Mouse (Mus musculus): ENCODE results near the gene Nabp2. TPM values are rescaled to one million over a fixed set of nuclear protein-coding genes. Genes with fewer than 3 reads are reported as not detected.

The Nabp2 gene
- total and polyA plus RNA-seq, 3 experiments: 40.3 to 123 (median 43.7) TPM

DNA sequence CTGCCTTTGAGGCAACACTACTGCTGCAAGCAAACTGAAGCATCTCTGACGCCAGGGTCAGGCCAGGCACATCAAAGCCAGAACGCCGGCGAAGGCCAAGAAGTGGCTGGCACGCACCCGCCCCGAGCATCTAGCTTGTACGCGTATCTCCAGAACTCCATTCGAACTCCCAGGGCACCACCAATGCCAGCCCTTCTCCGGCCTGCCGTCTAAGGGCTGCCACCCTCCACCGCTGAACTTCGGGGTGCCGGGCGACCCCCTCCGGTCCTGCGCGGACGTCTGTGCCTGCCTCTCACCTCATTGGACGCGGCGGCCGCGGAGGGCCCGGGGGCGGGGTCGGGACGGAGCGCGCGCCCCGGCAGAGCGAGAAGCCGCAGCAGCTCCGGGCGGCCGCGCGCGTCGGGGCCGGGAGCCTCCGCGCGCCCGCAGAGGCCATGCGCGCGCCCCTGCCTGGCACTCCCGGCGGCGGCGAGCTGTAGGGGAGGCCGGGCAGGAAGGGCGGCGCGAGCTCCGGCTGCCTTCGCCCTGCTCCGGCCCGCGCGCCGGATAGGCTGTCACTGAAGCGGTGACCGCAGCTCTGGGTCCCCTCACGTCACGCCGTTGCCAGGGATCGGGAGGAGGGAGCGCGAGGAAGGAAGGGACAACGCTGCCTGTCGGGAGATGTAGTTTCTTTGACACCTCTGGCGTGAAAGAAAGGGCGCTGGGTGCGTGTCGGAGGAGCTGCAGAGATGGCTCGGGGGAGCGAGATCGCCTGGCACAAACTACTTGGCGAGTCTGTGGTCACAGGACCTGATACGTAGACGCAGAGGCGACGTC is 42.7 kb downstream of the Nabp2 start, which contains the start of gene Coq10a (continued):
- peak; percentile 72 for TF ChIP-seq TCF12 (IDR thresholded peaks at IDR 0.05; ENCODE audit: low read depth, low read length)
- no peak for TF ChIP-seq RAD21 (IDR thresholded peaks at IDR 0.05; ENCODE audit: low read depth, low read length)
- TF ChIP-seq MAX (IDR thresholded peaks at IDR 0.05; ENCODE audit: low read length): peak; percentile 61
- no peak; the same call in 1 of the 2 replicates for TF ChIP-seq POLR2AphosphoS2 (IDR thresholded peaks at IDR 0.05; ENCODE audit: low read depth, low read length)
- no peak for TF ChIP-seq JUN (IDR thresholded peaks at IDR 0.05; ENCODE audit: insufficient read depth, low read depth, low read length)
- TF ChIP-seq ZC3H11A (IDR thresholded peaks at IDR 0.05; ENCODE audit: low read depth, low read length): no peak
- TF ChIP-seq MAFK (IDR thresholded peaks at IDR 0.05; ENCODE audit: insufficient replicate concordance, low read length): no peak

DNA sequence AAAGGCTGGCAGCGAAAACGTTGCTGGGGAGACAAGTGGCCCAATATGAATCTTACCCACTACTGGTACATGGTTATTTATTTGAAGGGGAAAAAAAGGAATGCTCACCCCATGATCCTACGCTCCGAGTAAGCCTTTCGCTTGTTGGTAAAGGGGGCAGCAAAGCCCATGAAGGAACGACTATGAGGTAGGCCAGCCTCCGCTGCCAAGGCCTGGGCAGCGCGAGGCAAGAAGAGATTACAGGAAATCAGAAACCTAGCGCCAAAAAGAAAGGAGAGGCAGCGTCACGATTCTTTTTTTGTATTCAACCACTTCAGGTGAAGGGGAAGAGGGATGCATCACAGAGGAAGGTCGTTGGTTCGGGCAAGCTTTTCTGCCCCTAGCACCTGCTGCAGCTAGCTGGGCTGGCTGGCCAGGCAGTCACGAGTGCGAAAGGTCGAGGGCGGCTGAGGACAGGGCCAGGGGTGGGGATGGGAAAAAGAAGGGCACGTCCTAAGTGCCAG is 43.3 kb downstream of the Nabp2 start:
- Histone ChIP-seq H3K4me3 (replicated peaks in 1 of 3; ENCODE audit: low read depth in 2 of 3, low read length in 2 of 3, poor library complexity in 1 of 3) (peak overlapping the region; percentile 68 to 93 (median 80)), H3K4me1 (ENCODE audit: control insufficient read depth in 1 of 2, insufficient read depth in 2 of 2) (peaks cover 3 to 16% of the 10 kb centered on the region in 2 experiments; a peak in 3 of 4 replicates), H3K36me3 (replicated peaks in 1 of 2; ENCODE audit: control insufficient read depth in 1 of 2, insufficient read depth in 1 of 2, low read length in 1 of 2) (peaks cover 17 to 30% of the 10 kb centered on the region in 2 experiments), H3K79me2 (replicated peaks; ENCODE audit: control insufficient read depth, extremely low read depth, insufficient read depth, poor library complexity, severe bottlenecking) (no peaks in the 10 kb centered on the region), H3K27me3 (replicated peaks) (no peaks in the 10 kb centered on the region), H3K27ac (ENCODE audit: insufficient read depth, low read depth) (peak overlapping the region; percentile 99), H3K9ac (ENCODE audit: insufficient read depth, low read depth) (peak overlapping the region; percentile 77), H3K9me3 (replicated peaks; ENCODE audit: low read length) (no peaks in the 10 kb centered on the region), H3K4me2 (ENCODE audit: insufficient read depth, low read depth, poor library complexity, severe bottlenecking) (peak overlapping the region; percentile 73)
- no peak for TF ChIP-seq BHLHE40 (IDR thresholded peaks at IDR 0.05; ENCODE audit: low read depth, low read length)
- TF ChIP-seq UBTF (IDR thresholded peaks at IDR 0.05; ENCODE audit: low read depth, low read length): no peak
- TF ChIP-seq RCOR1 (conservative IDR thresholded peaks at IDR 0.05; ENCODE audit: low read depth, low read length): no peak
- TF ChIP-seq TBP (conservative IDR thresholded peaks at IDR 0.05; ENCODE audit: low read depth, low read length): no peak
- no peak for TF ChIP-seq ETS1 (conservative IDR thresholded peaks at IDR 0.05; ENCODE audit: low read depth, low read length)
- TF ChIP-seq JUND (conservative IDR thresholded peaks at IDR 0.05; ENCODE audit: low read depth, low read length): no peak
- no peak for TF ChIP-seq CHD2 (IDR thresholded peaks at IDR 0.05; ENCODE audit: low read length)
- no peak for TF ChIP-seq MAZ (IDR thresholded peaks at IDR 0.05; ENCODE audit: low read depth, low read length)
- no peak for TF ChIP-seq SMC3 (IDR thresholded peaks at IDR 0.05; ENCODE audit: low read depth, low read length)
- no peak for TF ChIP-seq ZC3H11A (IDR thresholded peaks at IDR 0.05; ENCODE audit: low read depth, low read length)
- no peak for TF ChIP-seq USF1 (IDR thresholded peaks at IDR 0.05; ENCODE audit: low read depth, low read length)
- no peak for TF ChIP-seq ELF1 (IDR thresholded peaks at IDR 0.05; ENCODE audit: low read depth, low read length)
- no peak for TF ChIP-seq ZMIZ1 (IDR thresholded peaks at IDR 0.05; ENCODE audit: low read depth, low read length)
- no peak for TF ChIP-seq HCFC1 (IDR thresholded peaks at IDR 0.05; ENCODE audit: low read depth, low read length)
- TF ChIP-seq MYC (IDR thresholded peaks at IDR 0.05; ENCODE audit: low read depth, low read length): no peak
- no peak for TF ChIP-seq KAT2A (IDR thresholded peaks at IDR 0.05; ENCODE audit: insufficient replicate concordance, low read length)
- no peak for TF ChIP-seq MXI1 (IDR thresholded peaks at IDR 0.05; ENCODE audit: low read depth, low read length)
- no peak for TF ChIP-seq MAFK (IDR thresholded peaks at IDR 0.05; ENCODE audit: insufficient replicate concordance, low read length)
- dilution Hi-C loops (cut with MboI; ENCODE audit: extremely low pct_ligation_motif_present, extremely low pct_unique_long_range_greater_than_20kb, low sequenced_read_pairs): no loop called here
- no peak for DNase-seq (ENCODE audit: extremely low read depth)
- in situ Hi-C loops (cut with MboI; ENCODE audit: low pct_ligation_motif_present, low pct_unique_long_range_greater_than_20kb, low sequenced_read_pairs): no loop called here
